Mouse (Mus musculus) left cerebral cortex, postnatal 10 days (tissue): ENCODE data around the gene Pgap1. TPM values are rescaled to one million over a fixed set of nuclear protein-coding genes. Genes with fewer than 3 reads are reported as not detected.

Source experiments
- DNase-seq, 2 experiments: peaks; one replicate each; pipeline ENCODE4 v3.0.0; 2021 to 2022; ENCODE audit warnings: low spot score in 2 of 2, mixed read lengths in 1 of 2; ENCODE audit errors: extremely low spot score in 1 of 2
- intact Hi-C: fragments of 180-260 bp; cut with DNase I; formaldehyde crosslinking; loops from one replicate; pipeline ENCODE4 v1.15.1; 2025
- total RNA-seq, 2 experiments: library from RNA; stranded (reverse); gene quantifications; 2 replicates each; pipeline ENCODE4 v1.2.3; 2021

Pgap1 gene
- 10 to 100 TPM; 53.1 to 53.3 TPM for total RNA-seq

DNA sequence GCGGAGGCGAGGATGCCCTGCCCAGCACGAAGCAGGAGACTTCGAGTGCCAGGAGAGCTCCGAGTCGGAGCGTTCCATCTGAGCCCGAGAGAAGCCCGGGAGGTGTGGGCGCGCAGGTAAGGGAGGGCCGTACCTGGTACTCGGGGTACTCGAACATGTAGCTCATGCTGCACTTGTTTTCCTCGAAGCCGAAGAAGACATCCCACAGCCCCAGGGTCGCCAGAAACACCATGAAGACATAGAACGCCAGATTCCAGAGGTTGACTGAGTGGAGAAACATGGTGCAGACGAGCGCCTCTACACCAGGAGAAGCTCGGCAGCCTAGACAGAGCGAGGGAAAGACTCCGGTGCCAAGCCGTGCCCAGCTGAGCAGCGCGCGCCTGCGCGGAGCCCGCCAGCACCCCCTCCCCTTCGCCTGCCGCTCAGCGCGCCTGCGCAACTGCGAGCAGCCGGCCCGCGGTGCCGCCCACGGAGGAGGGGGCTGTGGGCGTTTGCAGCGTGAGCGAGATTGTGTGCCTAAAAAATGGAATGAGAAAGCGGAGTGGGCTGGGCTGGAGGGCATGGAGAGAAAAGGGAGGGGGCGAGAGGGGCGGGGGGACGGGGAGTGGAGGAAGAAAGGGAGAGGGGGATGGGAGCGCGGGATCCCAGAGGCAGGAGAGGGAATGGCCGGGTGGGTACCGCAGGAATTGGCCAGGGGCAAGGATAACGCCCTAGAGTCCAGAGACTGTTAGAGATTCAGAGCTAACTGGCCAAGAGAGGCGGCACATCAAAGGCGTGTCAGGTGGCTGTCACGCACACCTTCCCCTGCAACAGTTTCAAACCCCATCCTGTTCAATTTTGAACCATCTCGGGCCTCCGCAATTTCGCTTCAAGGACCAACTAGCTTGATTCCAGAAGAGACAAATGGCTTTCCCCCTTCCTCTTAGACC, at the start of gene Pgap1:
Gene Pgap1 (minus strand): TSS at position 384 of the 929 bp plus-strand sequence.
- DNase-seq: peak; percentile 90 to 93
- intact Hi-C loops: loop anchor here (10.0 kb wide), 2 partner anchors 97 to 437 kb away; no protein-coding TSS in a partner anchor

- no peak for DNase-seq
- intact Hi-C loops: no loop called here
Observed at GRCm38 (mm10) chr1:54606936-54607335, 49.5 kb upstream of the Pgap1 start.

GRCm38 (mm10) chr1:54601692-54602091, 44.2 kb upstream of the Pgap1 start:
- intact Hi-C loops: no loop called here
- no peak for DNase-seq

GRCm38 (mm10) chr1:54600275-54600674, 42.8 kb upstream of the Pgap1 start:
- intact Hi-C loops: no loop called here
- DNase-seq: no peak

- no peak for DNase-seq
- intact Hi-C loops: no loop called here
Observed at GRCm38 (mm10) chr1:54597594-54598217, 40.2 kb upstream of the Pgap1 start.

- intact Hi-C loops: no loop called here
- no peak for DNase-seq
Observed at GRCm38 (mm10) chr1:54596151-54596550, 38.7 kb upstream of the Pgap1 start.

DNA sequence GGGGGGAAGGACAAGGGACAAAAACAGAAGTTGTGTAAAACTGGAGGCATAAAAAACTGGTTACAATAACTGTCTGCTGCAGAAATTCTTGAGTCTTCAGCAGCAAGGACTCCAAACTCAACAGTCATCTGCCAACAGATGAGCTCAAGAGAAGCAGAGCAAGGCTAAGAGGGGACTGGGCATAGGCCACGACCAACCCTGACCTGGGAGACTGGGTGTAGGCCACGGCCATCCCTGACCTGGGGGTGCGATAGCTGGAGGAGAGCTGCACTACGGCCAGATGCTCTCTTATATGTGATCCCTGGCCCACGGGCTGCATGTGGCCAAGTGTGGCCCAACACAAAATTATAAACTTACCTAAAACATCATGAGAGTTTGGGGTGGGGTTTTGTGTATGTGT, 29.6 kb upstream of the Pgap1 start:
- no peak for DNase-seq
- intact Hi-C loops: no loop called here

- intact Hi-C loops: no loop called here
- no peak for DNase-seq
Observed at GRCm38 (mm10) chr1:54585971-54586555, 28.6 kb upstream of the Pgap1 start.

DNA sequence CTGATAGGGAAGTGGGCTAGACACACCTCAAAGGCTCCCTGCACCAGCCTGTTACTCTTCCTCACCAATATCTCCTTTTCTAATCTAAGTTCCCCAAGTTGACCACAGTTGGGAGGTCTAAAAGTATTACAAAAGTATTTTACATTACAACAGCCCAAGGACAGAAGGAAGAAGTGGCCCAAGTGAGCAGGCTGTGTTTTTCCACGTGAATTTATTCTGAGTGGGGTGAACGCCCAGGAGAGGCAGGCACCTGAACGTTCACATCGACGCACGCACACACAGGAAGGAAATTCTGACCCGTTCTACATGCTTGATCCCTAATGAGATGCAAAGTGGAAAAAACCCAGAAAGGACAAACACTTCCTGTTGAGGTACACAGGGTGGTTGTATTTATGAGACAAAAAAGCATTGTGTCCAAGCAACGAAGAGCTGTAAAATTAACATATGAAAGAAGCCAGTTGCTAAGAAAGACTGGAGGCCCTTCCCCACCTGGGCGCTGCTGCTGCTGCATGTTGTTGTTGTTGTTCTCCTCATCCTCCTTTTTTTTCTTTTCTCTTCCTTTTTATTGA, 27.9 kb upstream of the Pgap1 start:
- no peak for DNase-seq
- intact Hi-C loops: no loop called here

DNA sequence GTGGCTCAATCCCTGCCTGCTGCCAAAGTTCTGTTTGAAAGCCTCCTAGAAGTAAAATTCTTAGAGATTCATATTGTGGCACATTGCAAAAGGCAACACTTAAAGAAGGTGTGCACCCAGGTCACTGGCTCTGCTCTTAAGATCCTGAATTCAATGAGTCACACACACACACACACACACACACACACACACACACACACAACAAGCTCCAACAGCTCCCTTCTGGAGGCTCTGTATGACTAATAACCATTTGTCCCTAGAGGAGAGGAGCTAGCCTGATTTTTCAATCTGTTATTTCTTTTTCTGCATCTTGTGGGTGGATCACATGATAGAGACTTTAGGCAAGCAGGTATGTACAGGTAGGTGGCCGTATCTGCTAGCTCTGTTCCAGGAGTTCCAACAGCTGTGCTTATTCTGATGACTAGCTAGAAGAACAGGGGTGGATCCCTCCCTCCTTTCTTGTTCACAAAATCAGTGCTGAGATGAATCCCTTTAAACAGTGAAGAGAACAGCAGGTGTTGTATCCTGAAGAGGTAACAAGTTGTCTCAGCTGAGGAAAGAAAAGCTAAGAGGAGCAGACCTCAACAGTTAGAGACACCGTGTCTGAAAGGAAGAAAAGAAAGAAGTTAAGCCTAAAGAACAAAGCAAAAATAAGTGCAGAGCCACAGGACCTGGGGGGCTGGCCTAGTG, 27.2 kb upstream of the Pgap1 start:
- no peak for DNase-seq
- intact Hi-C loops: no loop called here

- intact Hi-C loops: no loop called here
- DNase-seq: peak in 1 of 2 experiments; percentile 49
Observed at GRCm38 (mm10) chr1:54578358-54579184, 21.1 kb upstream of the Pgap1 start.

DNA sequence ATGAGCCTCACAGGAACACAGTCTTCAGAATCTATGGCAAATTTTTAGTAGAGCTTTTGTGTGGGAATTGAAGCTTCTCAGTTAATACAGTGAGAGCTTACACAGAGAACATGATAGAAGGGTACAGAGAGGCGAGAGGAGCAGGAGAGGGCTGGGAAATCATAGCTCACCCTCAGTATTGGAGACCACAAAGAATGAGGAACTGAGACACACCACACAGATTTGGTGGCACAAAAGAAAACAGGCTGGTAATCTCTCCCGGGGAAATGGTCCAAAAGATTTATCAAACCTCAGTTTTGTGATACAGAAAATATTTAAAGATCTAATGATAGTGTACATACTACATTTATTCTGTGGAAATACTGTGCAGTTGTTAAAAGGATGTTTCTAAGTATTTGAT, 11.6 kb upstream of the Pgap1 start:
- no peak for DNase-seq
- intact Hi-C loops: no loop called here

DNA sequence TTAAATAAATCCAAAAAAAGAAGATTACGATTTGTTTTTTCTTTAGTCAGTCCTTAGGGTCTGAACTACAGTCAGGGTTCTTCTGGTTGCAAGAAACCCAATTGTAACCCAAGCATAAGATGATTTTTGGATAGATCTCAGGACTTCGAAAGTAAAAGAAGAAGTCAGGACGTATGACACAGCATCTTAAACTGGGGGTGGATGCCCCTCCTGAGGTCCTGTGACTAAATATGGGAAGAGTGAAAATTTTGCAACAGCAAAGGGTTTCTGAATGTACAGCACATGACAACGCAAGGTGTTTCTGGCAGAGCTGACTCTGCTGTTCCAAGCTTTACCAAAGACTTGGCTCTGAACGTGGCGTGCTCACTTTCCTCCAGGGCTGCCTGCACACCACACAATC, 6.4 kb upstream of the Pgap1 start:
- intact Hi-C loops: no loop called here
- no peak for DNase-seq

DNA sequence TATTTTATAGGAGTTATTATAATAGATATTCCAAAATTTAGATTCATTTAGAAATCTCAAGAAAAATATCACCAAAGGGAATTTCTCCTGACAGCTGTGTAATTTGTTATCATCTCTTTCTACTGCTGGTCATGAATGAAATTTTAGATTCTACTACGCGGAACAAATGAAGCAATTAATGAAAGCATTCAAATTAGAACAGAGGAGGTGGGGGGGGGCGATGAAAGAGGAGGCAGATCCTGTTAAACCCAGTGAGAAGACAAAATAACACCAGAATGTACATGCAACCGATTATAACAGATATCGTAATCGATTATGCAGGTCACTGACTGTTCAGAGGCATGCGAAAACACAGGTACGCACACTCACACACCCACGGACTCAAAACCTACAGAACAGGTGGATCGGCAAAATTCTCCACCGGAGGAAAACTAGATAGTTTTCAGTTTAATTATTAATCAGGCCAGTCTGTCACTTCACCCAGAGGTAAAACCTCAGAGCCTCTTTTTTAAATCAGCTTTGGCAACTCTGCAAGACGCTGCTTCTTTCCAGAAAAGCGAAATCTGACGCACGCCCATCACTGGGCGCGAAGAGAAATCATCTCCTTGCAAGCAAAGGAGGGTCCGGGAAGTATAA, 780 bp downstream of the Pgap1 start:
- DNase-seq: no peak
- intact Hi-C loops: loop anchor here (10.0 kb wide), 2 partner anchors 98 to 438 kb away; no protein-coding TSS in a partner anchor

- intact Hi-C loops: loop anchor here (10.0 kb wide), 2 partner anchors 99 to 439 kb away; no protein-coding TSS in a partner anchor
- no peak for DNase-seq
Observed at GRCm38 (mm10) chr1:54555364-54556140, 1.9 kb downstream of the Pgap1 start.

DNA sequence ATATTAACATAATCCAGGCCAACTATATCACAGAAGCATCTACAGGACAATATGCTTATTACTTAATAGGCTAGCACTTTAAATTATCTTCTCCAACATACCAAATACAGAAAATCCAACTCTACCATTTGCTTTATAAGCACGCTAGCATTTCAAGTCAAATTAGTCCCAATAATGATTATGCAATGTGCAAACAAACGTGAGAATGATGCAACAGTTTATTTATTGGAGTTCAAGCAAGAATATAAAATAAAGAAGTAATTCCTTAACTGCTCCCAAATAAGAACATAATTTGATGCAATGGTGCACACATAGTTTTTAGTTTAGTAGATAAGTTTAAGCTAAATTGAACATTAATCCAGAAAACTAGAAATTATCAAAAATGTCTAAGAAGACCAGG, 4.9 kb downstream of the Pgap1 start:
- intact Hi-C loops: loop anchor here (10.0 kb wide), 2 partner anchors 102 to 442 kb away; no protein-coding TSS in a partner anchor
- no peak for DNase-seq

DNA sequence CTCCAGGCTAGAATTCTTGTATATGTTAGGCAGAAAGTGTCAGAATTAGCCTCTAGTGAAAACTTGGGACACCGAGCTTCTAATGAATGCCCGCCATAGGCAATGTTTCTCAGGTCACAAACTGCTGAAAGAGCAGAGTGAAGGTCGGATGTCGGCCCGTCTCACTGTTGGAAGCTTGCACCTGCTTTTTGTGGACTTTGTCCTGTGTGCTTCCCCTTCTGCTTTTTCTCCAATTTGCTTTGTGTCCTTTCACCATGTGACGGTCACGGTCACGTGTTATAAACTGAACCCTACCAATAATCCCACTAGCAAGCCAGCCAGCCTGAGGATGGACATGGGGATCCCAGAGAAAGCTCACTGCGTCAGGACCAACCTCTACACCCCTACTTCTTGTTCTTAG, 12.3 kb downstream of the Pgap1 start:
- DNase-seq: no peak
- intact Hi-C loops: loop anchor here (10.0 kb wide), 1 partner anchor 120 kb away; no protein-coding TSS in a partner anchor
